Mouse (Mus musculus) CH12.LX (cell line): ENCODE measurements around the gene Tle1. TPM values are rescaled to one million over a fixed set of nuclear protein-coding genes. Genes with fewer than 3 reads are reported as not detected.

Experiments
- DNase-seq: peaks from one replicate; pipeline ENCODE4 v3.0.0-alpha.2; 2013; ENCODE audit errors: extremely low read depth
- H3K27ac ChIP-seq: 2 replicates; pipeline ENCODE4 v1.5.1; 2012; ENCODE audit warnings: low read depth, mild to moderate bottlenecking, control low read depth, moderate library complexity; ENCODE audit not compliant: insufficient read depth
- H3K27me3 ChIP-seq: replicated peaks from 2 replicates; pipeline ENCODE3; 2012; ENCODE audit warnings: inconsistent platforms
- H3K36me3 ChIP-seq, 2 experiments: replicated peaks in 1 of 2; 2 replicates each; pipeline versions ENCODE3 to v1.6.1; 2012; ENCODE audit warnings: inconsistent platforms in 1 of 2, low read length in 1 of 2, mild to moderate bottlenecking in 1 of 2, mixed read lengths in 1 of 2, moderate library complexity in 1 of 2; ENCODE audit not compliant: control insufficient read depth in 1 of 2, insufficient read depth in 1 of 2
- H3K4me1 ChIP-seq, 2 experiments: 2 replicates each; pipeline ENCODE4 v1.6.1; 2012; ENCODE audit warnings: inconsistent platforms in 1 of 2, moderate library complexity in 1 of 2; ENCODE audit not compliant: insufficient read depth in 2 of 2, control insufficient read depth in 1 of 2
- H3K4me2 ChIP-seq: 2 replicates; pipeline ENCODE4 v1.6.1; 2012; ENCODE audit warnings: low read depth, mild to moderate bottlenecking, control low read depth; ENCODE audit not compliant: poor library complexity, insufficient read depth, severe bottlenecking
- H3K4me3 ChIP-seq, 3 experiments: fragments of 150-350 bp in 1 of 3; sonication (generic) in 1 of 3; replicated peaks in 1 of 3; 2 replicates each; pipeline versions ENCODE3 to v1.5.1; 2011 to 2012; ENCODE audit warnings: low read depth in 2 of 3, low read length in 2 of 3, mild to moderate bottlenecking in 2 of 3, moderate library complexity in 2 of 3, control low read depth in 1 of 3, improper control_type of control experiment in 1 of 3, inconsistent platforms in 1 of 3, mixed read lengths in 1 of 3; ENCODE audit not compliant: poor library complexity in 1 of 3
- H3K79me2 ChIP-seq: replicated peaks from 2 replicates; pipeline ENCODE4 v1.6.1; 2012; ENCODE audit warnings: mild to moderate bottlenecking, moderate library complexity; ENCODE audit not compliant: control insufficient read depth, poor library complexity, insufficient read depth, severe bottlenecking; ENCODE audit errors: extremely low read depth
- H3K9ac ChIP-seq: 2 replicates; pipeline ENCODE4 v1.6.1; 2012; ENCODE audit warnings: low read depth, mild to moderate bottlenecking, control low read depth, moderate library complexity; ENCODE audit not compliant: insufficient read depth
- H3K9me3 ChIP-seq: replicated peaks from 2 replicates; pipeline ENCODE3; 2012; ENCODE audit warnings: low read length, inconsistent platforms, mixed read lengths
- BHLHE40 ChIP-seq: IDR thresholded peaks from 2 replicates; pipeline ENCODE4 v1.6.1; 2011; ENCODE audit warnings: mild to moderate bottlenecking, low read depth, low read length, improper control_type of control experiment
- CHD1 ChIP-seq: IDR thresholded peaks from 2 replicates; pipeline ENCODE4 v1.6.1; 2012; ENCODE audit warnings: low read depth, low read length, improper control_type of control experiment, inconsistent platforms
- E2F4 ChIP-seq: IDR thresholded peaks from 2 replicates; pipeline ENCODE4 v1.6.1; 2011; ENCODE audit warnings: low read depth, low read length, improper control_type of control experiment; ENCODE audit not compliant: insufficient replicate concordance
- ELF1 ChIP-seq: IDR thresholded peaks from 2 replicates; pipeline ENCODE4 v1.6.1; 2014; ENCODE audit warnings: low read depth, mild to moderate bottlenecking, inconsistent platforms, low read length, improper control_type of control experiment
- HCFC1 ChIP-seq: IDR thresholded peaks from 2 replicates; pipeline ENCODE4 v1.6.1; 2012; ENCODE audit warnings: low read depth, mild to moderate bottlenecking, inconsistent platforms, low read length, improper control_type of control experiment
- JUND ChIP-seq: conservative IDR thresholded peaks from 2 replicates; pipeline ENCODE4 v1.6.1; 2011; ENCODE audit warnings: low read depth, low read length, improper control_type of control experiment
- KAT2A ChIP-seq: IDR thresholded peaks from 2 replicates; pipeline ENCODE4 v1.6.1; 2012; ENCODE audit warnings: low read length, improper control_type of control experiment, inconsistent platforms; ENCODE audit not compliant: insufficient replicate concordance
- MAFK ChIP-seq: IDR thresholded peaks from 2 replicates; pipeline ENCODE4 v1.6.1; 2011; ENCODE audit warnings: low read length, improper control_type of control experiment; ENCODE audit not compliant: insufficient replicate concordance
- MYC ChIP-seq: IDR thresholded peaks from 2 replicates; pipeline ENCODE4 v1.6.1; 2011; ENCODE audit warnings: low read depth, mild to moderate bottlenecking, improper control_type of control experiment, low read length
- NELFE ChIP-seq: IDR thresholded peaks from 2 replicates; pipeline ENCODE4 v1.6.1; 2011; ENCODE audit warnings: low read depth, low read length, improper control_type of control experiment
- POLR2AphosphoS2 ChIP-seq: IDR thresholded peaks from 2 replicates; pipeline ENCODE4 v1.6.1; 2011; ENCODE audit warnings: low read depth, low read length, improper control_type of control experiment
- RAD21 ChIP-seq: IDR thresholded peaks from 2 replicates; pipeline ENCODE4 v1.6.1; 2011; ENCODE audit warnings: low read depth, mild to moderate bottlenecking, low read length, improper control_type of control experiment, moderate library complexity
- SMC3 ChIP-seq: IDR thresholded peaks from 2 replicates; pipeline ENCODE4 v1.6.1; 2011; ENCODE audit warnings: low read depth, low read length, improper control_type of control experiment
- USF2 ChIP-seq: conservative IDR thresholded peaks from 2 replicates; pipeline ENCODE4 v1.6.1; 2011; ENCODE audit warnings: low read depth, low read length, improper control_type of control experiment
- ZMIZ1 ChIP-seq: IDR thresholded peaks from 2 replicates; pipeline ENCODE4 v1.6.1; 2012; ENCODE audit warnings: low read depth, mild to moderate bottlenecking, inconsistent platforms, low read length, improper control_type of control experiment
- dilution Hi-C: fragments of 300-500 bp; cut with MboI; formaldehyde crosslinking; loops from 2 replicates; pipeline ENCODE4 v1.14.3; 2020; ENCODE audit warnings: low sequenced_read_pairs; ENCODE audit not compliant: extremely low pct_unique_long_range_greater_than_20kb, extremely low pct_ligation_motif_present
- in situ Hi-C: fragments of 300-500 bp; cut with MboI; formaldehyde crosslinking; loops from 3 replicates; pipeline ENCODE4 v1.14.3; 2019; ENCODE audit warnings: low sequenced_read_pairs, low pct_ligation_motif_present, low pct_unique_long_range_greater_than_20kb, mixed read lengths
- polyA plus RNA-seq: library from polyadenylated mRNA; unstranded; fragments of >175 nt; gene quantifications from 2 replicates; pipeline ENCODE4 v1.2.1, GENCODE M21; 2012; ENCODE audit warnings: low read depth; ENCODE audit not compliant: insufficient read length
- total RNA-seq, 2 experiments: library from RNA; depleted of rRNA; stranded (reverse); fragments of 300-350 nt in 1 of 2; fragments of >200 nt in 1 of 2; gene quantifications; 2 replicates each; pipeline ENCODE4 v1.2.3; 2012 to 2014

Tle1 gene
- total and polyA plus RNA-seq, 3 experiments, result not detected

DNA sequence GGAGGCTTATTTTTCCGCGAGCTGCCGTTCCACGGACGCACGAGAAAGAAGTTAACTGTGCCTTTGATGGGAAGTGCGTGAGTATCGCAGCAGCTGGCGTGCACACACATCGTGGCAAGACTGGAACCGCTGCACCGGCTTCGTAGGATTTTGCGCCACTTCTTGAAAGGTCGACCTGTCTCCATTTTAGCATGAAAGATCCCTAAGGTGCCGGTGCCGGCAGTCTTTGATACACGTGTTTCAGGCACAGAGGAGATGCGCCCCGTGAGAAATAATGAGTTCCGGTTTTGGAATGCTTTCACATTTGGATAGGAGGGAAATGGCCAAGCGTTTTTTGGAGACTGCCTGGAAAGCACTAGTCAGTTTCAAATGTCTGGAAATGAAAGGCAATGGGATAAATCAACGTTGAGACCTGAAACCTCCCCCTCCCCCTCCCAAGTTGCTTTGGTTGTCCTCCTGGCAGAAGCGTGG lies 837 bp upstream of the Tle1 start:
- Histone ChIP-seq H3K79me2 (no peaks in the 10 kb centered on the region), H3K4me2 (no peak overlapping the region)
- dilution Hi-C loops, result no loop called here

GRCm38 (mm10) chr4:72199571-72200558 lies 854 bp downstream of the Tle1 start:
- Histone ChIP-seq H3K4me2 (no peak overlapping the region), H3K4me3 (no peak overlapping the region), H3K27me3 (no peaks in the 10 kb centered on the region), H3K4me1 (no peaks in the 10 kb centered on the region), H3K27ac (no peak overlapping the region), H3K9me3 (peaks cover 67% of the 10 kb centered on the region), H3K9ac (no peak overlapping the region), H3K36me3 (no peaks in the 10 kb centered on the region), H3K79me2 (no peaks in the 10 kb centered on the region)
- in situ Hi-C loops, result no loop called here
- dilution Hi-C loops, result no loop called here
- no peak for TF ChIP-seq NELFE
- no peak for TF ChIP-seq ZMIZ1
- no peak for TF ChIP-seq CHD1
- no peak for TF ChIP-seq E2F4
- TF ChIP-seq HCFC1, result no peak
- TF ChIP-seq BHLHE40, result no peak
- no peak for TF ChIP-seq JUND
- TF ChIP-seq SMC3, result no peak
- TF ChIP-seq MYC, result no peak
- no peak for TF ChIP-seq ELF1
- TF ChIP-seq KAT2A, result no peak
- TF ChIP-seq USF2, result no peak
- TF ChIP-seq RAD21, result no peak
- no peak for DNase-seq

More for the DNA sequence above, 837 bp upstream of the Tle1 start:
- TF ChIP-seq MAFK, result no peak
- TF ChIP-seq POLR2AphosphoS2, result no peak
- no peak for TF ChIP-seq JUND
- TF ChIP-seq, all 38 proteins: peak for 0
- Histone ChIP-seq H3K4me3 (no peak overlapping the region), H3K9me3 (peaks cover 70% of the 10 kb centered on the region), H3K4me1 (no peaks in the 10 kb centered on the region), H3K27me3 (no peaks in the 10 kb centered on the region), H3K9ac (no peak overlapping the region), H3K27ac (no peak overlapping the region), H3K36me3 (no peaks in the 10 kb centered on the region)
- in situ Hi-C loops, result no loop called here
- no peak for DNase-seq
